Mouse (Mus musculus) ES-E14 (cell line): ENCODE measurements around the gene Ptprk. TPM values are rescaled to one million over a fixed set of nuclear protein-coding genes. Genes with fewer than 3 reads are reported as not detected.

Source experiments
- DNase-seq: peaks from one replicate; pipeline ENCODE4 v3.0.0-alpha.2; 2013; ENCODE audit warnings: low read depth, low spot score
- H3K27ac ChIP-seq: 2 replicates; pipeline ENCODE4 v1.5.1; 2012; ENCODE audit warnings: low read depth, mild to moderate bottlenecking, low read length, moderate library complexity, mixed read lengths; ENCODE audit not compliant: poor library complexity, insufficient read depth, severe bottlenecking
- H3K36me3 ChIP-seq: 2 replicates; pipeline ENCODE4 v1.6.1; 2012; ENCODE audit warnings: mild to moderate bottlenecking, low read length, moderate library complexity, mixed read lengths; ENCODE audit not compliant: control insufficient read depth, poor library complexity, insufficient read depth, severe bottlenecking
- H3K4me1 ChIP-seq, 2 experiments: fragments of 150-350 bp in 1 of 2; sonication (generic) in 1 of 2; 2 replicates each; pipeline ENCODE4 v1.6.1; 2012; ENCODE audit warnings: low read length in 2 of 2, mild to moderate bottlenecking in 1 of 2, mixed read lengths in 1 of 2; ENCODE audit not compliant: control insufficient read depth in 2 of 2, insufficient read depth in 2 of 2, poor library complexity in 1 of 2
- H3K4me3 ChIP-seq, 2 experiments: fragments of 150-350 bp in 1 of 2; sonication (generic) in 1 of 2; 2 replicates each; pipeline ENCODE4 v1.5.1; 2012; ENCODE audit warnings: low read length in 2 of 2, low read depth in 1 of 2, mild to moderate bottlenecking in 1 of 2, mixed read lengths in 1 of 2; ENCODE audit not compliant: insufficient read depth in 1 of 2, poor library complexity in 1 of 2, severe bottlenecking in 1 of 2
- H3K9ac ChIP-seq: 2 replicates; pipeline ENCODE4 v1.6.1; 2012; ENCODE audit warnings: low read depth, mild to moderate bottlenecking, low read length, mixed read lengths; ENCODE audit not compliant: poor library complexity, insufficient read depth, severe bottlenecking
- H3K9me3 ChIP-seq: fragments of 150-350 bp; sonication (generic); 2 replicates; pipeline ENCODE4 v1.6.1; 2012; ENCODE audit warnings: low read depth, mild to moderate bottlenecking, low read length; ENCODE audit not compliant: control insufficient read depth, insufficient read depth
- CHD2 ChIP-seq: IDR thresholded peaks from 2 replicates; pipeline ENCODE4 v1.6.1; 2014; ENCODE audit warnings: mild to moderate bottlenecking, low read depth, low read length, inconsistent platforms
- HCFC1 ChIP-seq: IDR thresholded peaks from 2 replicates; pipeline ENCODE4 v1.6.1; 2012; ENCODE audit warnings: low read length, inconsistent platforms, borderline replicate concordance; ENCODE audit not compliant: insufficient read depth
- MAFK ChIP-seq: IDR thresholded peaks from 2 replicates; pipeline ENCODE4 v1.6.1; 2014; ENCODE audit warnings: mild to moderate bottlenecking, low read depth, low read length, inconsistent platforms; ENCODE audit not compliant: insufficient read depth
- ZC3H11A ChIP-seq: IDR thresholded peaks from 2 replicates; pipeline ENCODE4 v1.6.1; 2012; ENCODE audit warnings: low read depth, mild to moderate bottlenecking, inconsistent platforms, low read length, borderline replicate concordance
- ZNF384 ChIP-seq: IDR thresholded peaks from 2 replicates; pipeline ENCODE4 v1.6.1; 2012; ENCODE audit warnings: low read depth, low read length, inconsistent platforms
- in situ Hi-C, 2 experiments: fragments of 600-800 bp; cut with MboI; formaldehyde crosslinking; loops; one replicate each; pipeline ENCODE4 v1.15.1; 2025; ENCODE audit warnings: low sequenced_read_pairs in 2 of 2, inconsistent platforms in 1 of 2; ENCODE audit not compliant: unreplicated experiment in 2 of 2
- total RNA-seq: library from RNA; depleted of rRNA; stranded (reverse); fragments of 300-350 nt; gene quantifications from 2 replicates; pipeline ENCODE4 v1.2.3, GENCODE M21; 2012

The Ptprk gene
- total RNA-seq, 1 experiment = 67.0 TPM

DNA sequence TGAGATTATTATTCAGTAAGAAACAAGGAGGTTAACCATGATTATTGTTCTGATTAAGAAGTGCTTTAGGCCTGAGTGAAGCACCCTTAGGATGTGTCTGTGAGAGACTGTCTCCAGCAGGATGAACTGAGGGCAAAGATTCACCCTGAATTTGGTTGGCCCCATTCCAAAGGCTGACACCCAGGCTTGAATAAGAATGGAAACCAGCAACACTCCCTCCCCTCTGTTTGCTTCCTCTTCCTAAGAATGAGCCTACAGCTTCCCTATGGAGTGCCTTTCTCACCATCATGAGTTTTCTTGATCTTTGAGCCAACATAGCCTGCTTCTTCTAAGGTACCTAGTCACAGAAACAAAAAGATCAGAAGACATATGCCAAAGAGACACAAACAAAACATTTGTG lies 350.8 kb downstream of the Ptprk start:
- in situ Hi-C loops = no loop called here
- no peaks in the 10 kb centered on the region for H3K36me3 ChIP-seq
- no peak overlapping the region for H3K9ac ChIP-seq
- peak; percentile 28 for DNase-seq
- TF ChIP-seq ZC3H11A (no peak), HCFC1 (no peak), ZNF384 (no peak), CHD2 (no peak), MAFK (no peak)
- no peak overlapping the region for H3K27ac ChIP-seq
- no peak overlapping the region for H3K4me3 ChIP-seq
- no peaks in the 10 kb centered on the region for H3K9me3 ChIP-seq
- H3K4me1 ChIP-seq = peaks cover 4 to 5% of the 10 kb centered on the region in 2 experiments; a peak in 3 of 4 replicates

- TF ChIP-seq CHD2 = no peak
- no peak for TF ChIP-seq HCFC1
- no peak for TF ChIP-seq ZNF384
- TF ChIP-seq ZC3H11A = no peak
- TF ChIP-seq MAFK = no peak
- H3K9ac ChIP-seq = no peak overlapping the region
- H3K27ac ChIP-seq = no peak overlapping the region
- H3K4me3 ChIP-seq = no peak overlapping the region
- no peaks in the 10 kb centered on the region for H3K9me3 ChIP-seq
- H3K4me1 ChIP-seq = no peaks in the 10 kb centered on the region
- H3K36me3 ChIP-seq = no peaks in the 10 kb centered on the region
- no peak for DNase-seq
- in situ Hi-C loops = no loop called here
Observed at GRCm38 (mm10) chr10:28436084-28436483, 361.5 kb downstream of the Ptprk start.

DNA sequence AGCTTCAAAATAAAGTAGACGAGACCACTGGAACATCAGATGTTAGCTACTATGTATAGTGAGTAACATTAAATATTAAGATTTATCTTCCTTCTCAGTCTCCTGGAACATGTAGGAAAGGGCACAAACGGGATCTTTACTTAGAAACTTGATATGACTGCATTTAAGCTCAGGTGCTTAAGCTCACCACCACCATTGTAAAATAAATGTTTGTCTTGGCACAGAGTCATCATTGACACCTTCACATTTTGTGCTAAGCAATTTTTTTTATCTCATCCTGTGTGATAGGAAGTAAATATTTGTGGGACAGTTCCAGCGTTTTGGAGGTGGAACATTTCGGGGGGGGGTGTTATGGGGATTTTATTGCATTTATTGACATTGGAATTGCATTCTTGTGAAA lies 375.2 kb downstream of the Ptprk start:
- H3K4me3 ChIP-seq = no peak overlapping the region
- H3K4me1 ChIP-seq = no peaks in the 10 kb centered on the region
- in situ Hi-C loops = no loop called here
- no peaks in the 10 kb centered on the region for H3K9me3 ChIP-seq
- H3K36me3 ChIP-seq = no peaks in the 10 kb centered on the region
- DNase-seq = no peak
- H3K9ac ChIP-seq = no peak overlapping the region
- no peak overlapping the region for H3K27ac ChIP-seq
- TF ChIP-seq HCFC1 (no peak), ZNF384 (no peak), CHD2 (no peak), ZC3H11A (no peak), MAFK (no peak)

DNA sequence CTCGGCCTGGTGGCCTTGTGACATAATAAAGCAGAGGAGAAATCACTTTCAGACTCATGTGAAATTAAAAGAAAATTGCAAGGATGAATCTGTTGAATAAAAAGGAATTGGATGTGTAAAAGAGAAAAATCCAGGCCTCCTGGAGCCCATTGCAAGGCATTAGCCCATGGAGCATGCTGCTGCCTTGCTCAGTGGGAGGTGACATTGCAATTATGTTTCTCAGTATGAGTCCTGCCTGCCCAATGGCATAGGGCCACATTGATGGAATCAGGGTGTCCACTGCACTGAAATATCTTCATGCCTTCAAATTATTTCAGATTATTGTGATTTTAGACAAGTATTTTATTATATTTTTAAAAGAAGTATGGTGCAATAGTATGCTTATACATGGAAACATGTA lies 376.0 kb downstream of the Ptprk start:
- TF ChIP-seq ZNF384 (no peak), CHD2 (no peak), ZC3H11A (no peak), HCFC1 (no peak), MAFK (no peak)
- no peak for DNase-seq
- H3K36me3 ChIP-seq = no peaks in the 10 kb centered on the region
- H3K27ac ChIP-seq = no peak overlapping the region
- no peak overlapping the region for H3K4me3 ChIP-seq
- in situ Hi-C loops = no loop called here
- no peaks in the 10 kb centered on the region for H3K9me3 ChIP-seq
- no peak overlapping the region for H3K9ac ChIP-seq
- H3K4me1 ChIP-seq = no peaks in the 10 kb centered on the region

DNA sequence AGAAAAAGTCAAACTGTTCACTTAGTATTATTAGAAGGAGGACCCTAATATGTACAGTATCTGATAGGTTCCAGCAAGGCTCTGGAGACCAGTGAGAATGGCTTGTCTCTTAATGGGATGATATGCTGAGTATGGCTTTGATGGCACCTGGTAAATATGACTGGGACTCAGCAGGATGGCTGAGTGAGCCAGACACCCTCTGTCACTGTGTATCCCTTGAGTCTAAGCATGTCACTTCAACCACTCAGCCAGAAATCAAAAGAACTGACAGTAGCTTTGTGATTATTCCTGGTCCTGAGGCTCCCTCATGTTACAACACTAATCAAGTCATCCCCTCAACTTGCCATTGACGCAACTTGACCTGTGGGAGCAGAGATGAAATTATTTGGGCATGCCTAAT lies 383.4 kb downstream of the Ptprk start:
- Histone ChIP-seq H3K4me1 (no peaks in the 10 kb centered on the region), H3K27ac (no peak overlapping the region), H3K36me3 (no peaks in the 10 kb centered on the region), H3K9me3 (no peaks in the 10 kb centered on the region), H3K4me3 (no peak overlapping the region), H3K9ac (no peak overlapping the region)
- in situ Hi-C loops = no loop called here
- no peak for TF ChIP-seq ZNF384
- no peak for TF ChIP-seq ZC3H11A
- no peak for TF ChIP-seq HCFC1
- no peak for TF ChIP-seq MAFK
- no peak for TF ChIP-seq CHD2
- no peak for DNase-seq
